Comparison of ENCODE assay signal across 13 mouse cellular contexts in genomic region chr5:9622264-9623094, GRCm38 (mm10).
A peak's percentile ranks its signal among the peaks of the same experiment; 100 is the strongest.
DNase-seq lines count a peak whose midpoint lies in the region; ATAC-seq and TF ChIP-seq lines count a peak whose summit lies in the region.
"Had no signal": no experiment of that assay in that cellular context is flagged by ENCODE, and none has a peak within 500 bp of the region (broad histone marks: within the 10 kb centered on the region; RNA-seq: fewer than 3 reads in every experiment).

No protein-coding gene starts in this region.

- H3K27me3 ChIP-seq in forebrain, embryonic 16.5 days (replicated peaks; ENCODE audit: control insufficient read depth, insufficient read depth, low read length) = no peaks in the 10 kb centered on the region
- H3K27me3 ChIP-seq in midbrain, embryonic 12.5 days = no peaks in the 10 kb centered on the region
- H3K27me3 ChIP-seq in intestine, postnatal 0 days (replicated peaks; ENCODE audit: control insufficient read depth, insufficient read depth, low read length) = no peaks in the 10 kb centered on the region
- H3K27me3 ChIP-seq: limb, embryonic 15.5 days; lung, embryonic 15.5 days had no signal

- peak; percentile 64 for ATAC-seq in forebrain, embryonic 16.5 days
- peak; percentile 58 for ATAC-seq in midbrain, embryonic 12.5 days (ENCODE audit: low FRiP score, low read depth)
- no peak for ATAC-seq in intestine, postnatal 0 days
- ATAC-seq: activated CD4-positive, CD25-positive, alpha-beta regulatory T cell, adult 4 months had no signal

- no peak for TF ChIP-seq CTCF in intestine, postnatal 0 days (IDR thresholded peaks at IDR 0.05; ENCODE audit: low read depth)

- H3K36me3 ChIP-seq in forebrain, embryonic 16.5 days (ENCODE audit: control insufficient read depth, insufficient read depth) = no peaks in the 10 kb centered on the region
- H3K36me3 ChIP-seq in midbrain, embryonic 12.5 days = no peaks in the 10 kb centered on the region
- no peaks in the 10 kb centered on the region for H3K36me3 ChIP-seq in intestine, postnatal 0 days (ENCODE audit: control insufficient read depth, insufficient read depth)
- H3K36me3 ChIP-seq: limb, embryonic 15.5 days; lung, embryonic 15.5 days had no signal

- H3K27ac ChIP-seq in forebrain, embryonic 16.5 days (ENCODE audit: low read length) = no peak overlapping the region
- H3K27ac ChIP-seq in midbrain, embryonic 12.5 days (replicated peaks) = no peak overlapping the region
- no peak overlapping the region for H3K27ac ChIP-seq in intestine, postnatal 0 days (ENCODE audit: low read depth, low read length)
- H3K27ac ChIP-seq: limb, embryonic 15.5 days; lung, embryonic 15.5 days had no signal

- no peak overlapping the region for H3K4me3 ChIP-seq in forebrain, embryonic 16.5 days (replicated peaks; ENCODE audit: low read length)
- H3K4me3 ChIP-seq in midbrain, embryonic 12.5 days = no peak overlapping the region
- H3K4me3 ChIP-seq in intestine, postnatal 0 days (ENCODE audit: low read depth, low read length) = no peak overlapping the region
- H3K4me3 ChIP-seq: limb, embryonic 15.5 days; lung, embryonic 15.5 days had no signal

- peaks cover 4% of the 10 kb centered on the region for H3K4me1 ChIP-seq in forebrain, embryonic 16.5 days (replicated peaks; ENCODE audit: control insufficient read depth, insufficient read depth, low read length)
- peaks cover 8% of the 10 kb centered on the region for H3K4me1 ChIP-seq in midbrain, embryonic 12.5 days
- H3K4me1 ChIP-seq in intestine, postnatal 0 days (replicated peaks; ENCODE audit: control insufficient read depth, insufficient read depth, low read length) = no peaks in the 10 kb centered on the region
- H3K4me1 ChIP-seq: limb, embryonic 15.5 days; lung, embryonic 15.5 days had no signal

- no peak overlapping the region for H3K9ac ChIP-seq in forebrain, embryonic 16.5 days (replicated peaks; ENCODE audit: low read depth, low read length)
- no peak overlapping the region for H3K9ac ChIP-seq in midbrain, embryonic 12.5 days (replicated peaks)
- H3K9ac ChIP-seq in intestine, postnatal 0 days (ENCODE audit: low read depth, low read length) = no peak overlapping the region
- H3K9ac ChIP-seq: limb, embryonic 15.5 days; lung, embryonic 15.5 days had no signal

- H3K9me3 ChIP-seq in forebrain, embryonic 16.5 days (ENCODE audit: control insufficient read depth, low read length) = no peaks in the 10 kb centered on the region
- H3K9me3 ChIP-seq in midbrain, embryonic 12.5 days = no peaks in the 10 kb centered on the region
- no peaks in the 10 kb centered on the region for H3K9me3 ChIP-seq in intestine, postnatal 0 days (ENCODE audit: control insufficient read depth)
- H3K9me3 ChIP-seq: limb, embryonic 15.5 days; lung, embryonic 15.5 days had no signal

- DNase-seq in embryo, embryonic 10 days (ENCODE audit: low spot score) = peak; percentile 12
- DNase-seq in embryo, embryonic 10.5 days (ENCODE audit: low spot score) = no peak
- DNase-seq in Muller cell, postnatal 12 days (ENCODE audit: inconsistent ontology term) = peak; percentile 60
- no peak for DNase-seq in ovary, adult 18-20 months (ENCODE audit: low spot score)
- DNase-seq in heart, adult 9 months (ENCODE audit: low spot score in 2 of 2) = no peak
- DNase-seq: heart, postnatal 10 days; thymus, adult 2 months had no signal

- WGBS in forebrain, embryonic 16.5 days = 38% methylated on average over 4 of the region's 4 CpGs
- WGBS in midbrain, embryonic 12.5 days = 58% methylated on average over 4 of the region's 4 CpGs
- 62% methylated on average over 4 of the region's 4 CpGs for WGBS in intestine, postnatal 0 days

- H3K4me2 ChIP-seq in forebrain, embryonic 16.5 days (ENCODE audit: low read length) = no peak overlapping the region
- H3K4me2 ChIP-seq in midbrain, embryonic 12.5 days (replicated peaks) = peak overlapping the region; percentile 23; the same call in 1 of the 2 replicates
- no peak overlapping the region for H3K4me2 ChIP-seq in intestine, postnatal 0 days (replicated peaks; ENCODE audit: low read depth)
- H3K4me2 ChIP-seq: limb, embryonic 15.5 days; lung, embryonic 15.5 days had no signal

Comparison
In these comparisons a context has a peak if more than half of its experiments do, and no peak if none do; other contexts are left out.
1. DNase-seq: peak in embryo, embryonic 10 days (single experiment) and Muller cell, postnatal 12 days (single experiment); none in embryo, embryonic 10.5 days (single experiment), ovary, adult 18-20 months (single experiment) and heart, adult 9 months (0 of 2).